Mouse (Mus musculus): ENCODE measurements around the gene Pianp.

Gene Pianp

DNA sequence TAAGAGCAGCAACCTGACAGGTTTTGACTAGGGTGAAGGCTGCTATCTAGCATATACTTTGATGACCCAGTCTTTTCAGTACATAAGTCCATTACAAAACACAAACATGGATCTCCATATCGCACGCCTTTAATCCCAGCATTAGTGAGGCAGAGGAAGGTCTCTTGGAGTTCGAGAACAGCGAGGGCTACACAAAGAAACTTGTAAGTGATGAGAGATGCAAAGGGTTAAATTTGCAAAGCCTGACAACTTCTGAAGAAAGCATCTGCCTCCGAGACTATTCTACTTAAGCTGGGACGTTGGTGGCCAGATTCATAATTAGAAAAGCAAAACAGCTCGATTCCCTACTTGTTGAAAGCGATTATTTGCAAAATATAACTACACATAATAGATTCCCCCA lies 42.6 kb downstream of the Pianp start:
- POLR2A ChIA-PET, result interaction anchor here in 3 of 4 experiments (0.5 to 3.6 kb wide), 24 partner anchors 9 to 562 kb away, joined by 3 to 13 read pairs (median 4); partner anchors contain the start of genes Cdca3 (in 2 of the 3), Usp5 (in 2 of the 3), Zfp384 (in 2 of the 3) and Acrbp (in 1 of the 3)
- CTCF ChIA-PET, result interaction anchor here in 2 of 4 experiments (0.8 to 0.9 kb wide), 2 partner anchors 9 to 53 kb away, joined by 3 read pairs; no protein-coding TSS in a partner anchor

DNA sequence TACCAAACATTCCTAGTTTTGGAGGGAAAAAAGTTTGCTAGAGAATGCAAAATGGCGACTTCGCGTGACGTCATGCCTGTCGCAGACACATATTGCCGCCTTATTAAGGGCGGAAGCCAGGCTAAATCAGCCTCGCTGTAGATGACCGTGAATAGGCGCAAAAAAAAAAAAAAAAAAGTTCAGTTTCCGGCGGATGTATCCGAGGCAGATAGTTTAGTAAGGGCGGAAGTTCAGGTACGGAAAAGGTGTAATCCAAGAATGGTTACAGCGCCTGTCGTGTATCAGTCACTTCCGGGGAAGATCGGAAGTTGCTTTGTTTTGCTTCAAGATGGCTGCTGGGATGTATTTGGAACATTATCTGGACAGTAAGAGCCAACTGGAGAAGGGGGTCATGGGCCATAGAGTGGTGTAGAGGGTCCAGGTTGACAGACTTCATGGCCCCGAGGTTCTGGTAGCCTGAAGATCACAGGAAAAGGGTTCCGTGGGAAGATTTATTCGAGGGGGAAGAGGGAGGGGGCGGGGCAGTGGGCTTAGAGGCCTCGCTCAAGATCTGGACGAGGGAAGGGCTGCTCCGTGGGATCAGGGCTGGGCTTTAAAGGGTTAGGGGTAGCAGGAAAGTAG lies 43.1 kb downstream of the Pianp start, which contains the start of gene Ing4:
TSS of gene Ing4 (plus strand) at position 228 of the 621 bp plus-strand sequence.
- ChIA-PET CTCF (no interaction called here), POLR2A (interaction anchor here in 3 of 4 experiments (0.6 to 3.6 kb wide), 18 partner anchors 10 to 563 kb away, joined by 3 to 13 read pairs (median 5); partner anchors contain the start of genes Zfp384 (in 3 of the 3), Acrbp (in 1 of the 3) and Mlf2 (in 1 of the 3))

DNA sequence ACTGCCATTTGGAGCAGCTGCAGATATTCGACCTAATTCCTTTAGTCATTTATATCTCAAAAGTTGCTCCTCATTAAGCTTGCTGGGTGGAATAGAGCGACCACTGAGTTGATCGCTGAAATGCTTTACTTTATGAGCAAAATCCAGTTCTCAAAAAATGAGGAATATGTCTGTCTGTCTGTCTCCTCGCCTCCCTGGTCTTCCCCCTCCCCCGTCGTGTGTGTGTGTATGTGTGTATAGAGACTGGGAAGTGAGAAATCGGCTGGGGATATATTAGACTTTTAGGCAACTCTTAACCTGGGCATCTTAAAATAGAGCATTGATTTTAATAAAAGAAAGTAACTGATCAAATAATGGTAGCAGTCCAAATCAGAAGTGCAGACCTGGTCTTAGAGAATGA lies 43.7 kb downstream of the Pianp start:
- ChIA-PET CTCF (interaction anchor here in 1 of 4 experiments (0.9 kb wide), 1 partner anchor 10 kb away, joined by 4 read pairs; no protein-coding TSS in a partner anchor), POLR2A (interaction anchor here in 3 of 4 experiments (0.6 to 3.6 kb wide), 10 partner anchors 9 to 109 kb away, joined by 3 to 11 read pairs (median 4); partner anchors contain the start of genes Zfp384 (in 3 of the 3), Acrbp (in 1 of the 3) and Mlf2 (in 1 of the 3))

DNA sequence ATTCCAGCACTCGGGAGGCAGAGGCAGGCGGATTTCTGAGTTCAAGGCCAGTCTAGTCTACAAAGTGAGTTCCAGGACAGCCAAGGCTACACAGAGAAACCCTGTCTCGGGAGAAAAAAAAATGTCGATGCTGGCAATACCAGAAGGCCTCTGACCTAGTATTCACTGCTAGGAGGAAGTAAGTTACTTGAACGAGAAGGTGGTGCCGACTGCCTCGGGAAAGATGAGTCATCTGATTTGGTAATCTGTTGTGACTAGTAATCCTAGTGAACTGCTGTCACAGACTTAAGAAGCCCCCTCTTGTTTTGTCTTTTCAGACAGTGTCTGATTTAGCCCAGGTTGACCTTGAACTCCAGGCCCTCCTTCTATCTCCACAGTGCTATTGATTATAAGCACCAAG lies 44.6 kb downstream of the Pianp start:
- POLR2A ChIA-PET, result interaction anchor here in 2 of 4 experiments (0.9 to 3.6 kb wide), 11 partner anchors 8 to 137 kb away, joined by 3 to 11 read pairs (median 4); partner anchors contain the start of genes Zfp384 (in 2 of the 2), Acrbp (in 1 of the 2) and Mlf2 (in 1 of the 2)
- CTCF ChIA-PET, result interaction anchor here in 3 of 4 experiments (0.6 to 0.9 kb wide), 3 partner anchors 11 to 562 kb away, joined by 4 to 7 read pairs (median 6); no protein-coding TSS in a partner anchor

DNA sequence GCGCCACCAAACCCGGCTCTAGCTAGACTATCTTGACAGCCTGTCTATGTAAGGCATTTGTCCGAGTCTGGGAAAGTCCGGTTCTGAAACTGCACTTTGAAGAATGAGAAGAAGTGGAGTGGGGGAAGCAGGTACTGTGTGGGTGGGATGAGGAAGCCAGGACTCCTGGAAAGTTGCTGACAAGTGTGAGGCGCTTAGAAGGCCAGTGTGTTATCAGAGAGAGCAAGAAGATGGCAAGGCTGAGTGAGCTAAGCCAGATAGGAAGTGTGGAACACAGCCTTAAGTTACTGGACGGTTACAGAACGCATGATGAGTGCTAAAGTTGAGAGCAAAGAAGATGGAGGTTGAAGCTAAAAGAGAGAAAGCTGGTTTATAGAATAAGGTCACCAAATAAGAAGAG lies 45.6 kb downstream of the Pianp start:
- CTCF ChIA-PET, result interaction anchor here in 1 of 4 experiments (1.3 kb wide), 1 partner anchor 138 kb away, joined by 4 read pairs; no protein-coding TSS in a partner anchor

DNA sequence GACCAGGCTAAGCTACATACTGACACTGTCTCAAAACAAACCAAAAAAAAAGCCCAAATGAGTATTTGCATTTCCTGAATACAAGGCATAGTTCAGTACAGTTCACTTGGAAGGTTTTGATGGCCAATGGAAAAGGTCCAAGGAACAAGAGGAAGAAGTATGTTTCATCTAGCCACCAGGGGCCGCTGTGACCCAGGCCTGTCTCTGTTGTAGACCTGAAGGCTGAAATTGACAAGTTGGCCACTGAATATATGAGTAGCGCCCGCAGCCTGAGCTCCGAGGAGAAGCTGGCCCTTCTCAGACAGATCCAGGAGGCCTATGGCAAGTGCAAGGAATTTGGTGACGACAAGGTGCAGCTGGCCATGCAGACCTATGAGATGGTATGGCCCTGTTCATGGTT lies 50.2 kb downstream of the Pianp start:
- ChIA-PET CTCF (interaction anchor here (0.5 to 2.2 kb wide), 32 partner anchors 12 to 229 kb away, joined by 3 to 15 read pairs (median 4); partner anchors contain the start of genes Lpar5 (in 2 of the 4) and Mlf2 (in 1 of the 4)), POLR2A (interaction anchor here in 3 of 4 experiments (0.6 to 4.3 kb wide), 21 partner anchors 16 to 217 kb away, joined by 3 to 24 read pairs (median 4); partner anchors contain the start of genes Mlf2 (in 2 of the 3), Zfp384 (in 2 of the 3), Cdca3 (in 1 of the 3) and Mrpl51 (in 1 of the 3))

More for the DNA sequence above, 45.6 kb downstream of the Pianp start:
- POLR2A ChIA-PET, result interaction anchor here in 3 of 4 experiments (0.6 to 2.0 kb wide), 16 partner anchors 9 to 138 kb away, joined by 3 to 8 read pairs (median 4); partner anchors contain the start of genes Pianp (in 1 of the 3) and Zfp384 (in 1 of the 3)

DNA sequence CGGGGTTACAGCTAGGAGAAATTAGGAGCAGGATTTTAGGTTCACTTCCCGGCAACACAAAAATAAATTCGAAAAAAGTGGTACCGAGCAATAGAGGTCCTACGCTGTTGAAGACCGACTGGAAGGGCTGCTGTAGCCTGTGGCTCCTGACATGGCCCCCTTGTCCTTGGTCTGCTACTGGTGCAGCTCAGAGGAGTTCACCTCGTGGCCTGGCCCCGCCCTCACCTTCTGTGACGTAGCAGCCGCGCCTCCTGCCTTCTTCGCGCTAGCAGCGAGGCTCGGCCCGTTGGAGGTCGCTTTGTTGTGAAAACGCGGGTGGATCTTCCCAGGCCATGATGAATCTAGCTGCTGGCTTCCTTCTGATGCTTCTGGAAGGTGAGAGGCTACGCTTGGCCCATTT lies 53.2 kb downstream of the Pianp start, which contains the start of gene Acrbp:
TSS of gene Acrbp (plus strand) at position 12 of the 400 bp plus-strand sequence.
- CTCF ChIA-PET, result interaction anchor here (0.6 to 2.7 kb wide), 16 partner anchors 9 to 220 kb away, joined by 3 to 8 read pairs (median 4); partner anchors contain the start of genes Mlf2 (in 2 of the 4), Cdca3 (in 1 of the 4) and Usp5 (in 1 of the 4)
- POLR2A ChIA-PET, result interaction anchor here in 3 of 4 experiments (0.5 to 4.3 kb wide), 43 partner anchors 8 to 365 kb away, joined by 3 to 24 read pairs (median 4); partner anchors contain the start of genes Zfp384 (in 3 of the 3), Cdca3 (in 2 of the 3), Usp5 (in 2 of the 3) and Emg1 (in 1 of the 3)

DNA sequence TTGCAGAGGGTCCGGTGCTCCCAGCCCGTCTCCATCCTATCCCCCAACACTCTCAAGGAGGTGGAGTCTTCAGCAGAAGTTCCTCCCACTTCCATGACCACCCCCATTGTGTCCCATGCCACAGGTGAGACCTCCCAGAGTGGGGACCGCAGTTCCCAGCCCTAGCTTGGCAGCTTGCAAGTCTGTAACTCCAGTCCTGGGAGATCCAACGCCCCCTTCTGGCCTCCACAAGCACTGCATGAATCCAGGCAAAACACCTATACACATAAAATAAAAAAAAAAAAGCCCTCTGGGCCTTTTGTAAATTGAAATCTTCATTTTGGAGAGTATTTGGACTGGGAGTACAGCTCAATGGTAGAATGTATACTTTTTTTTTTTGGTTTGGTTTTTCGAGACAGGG lies 54.7 kb downstream of the Pianp start:
- POLR2A ChIA-PET, result interaction anchor here in 3 of 4 experiments (0.7 to 3.6 kb wide), 14 partner anchors 9 to 394 kb away, joined by 3 to 21 read pairs (median 4); partner anchors contain the start of genes Grcc10 (in 1 of the 3), Ltbr (in 1 of the 3) and Zfp384 (in 1 of the 3)
- CTCF ChIA-PET, result interaction anchor here (0.6 to 2.7 kb wide), 24 partner anchors 9 to 770 kb away, joined by 3 to 11 read pairs (median 4); partner anchors contain the start of genes Lpar5 (in 2 of the 4) and Zfp384 (in 1 of the 4)
